Mouse (Mus musculus): Measurements from ENCODE around the gene Ptger4.
A peak's percentile ranks its signal among the peaks of the same experiment; 100 is the strongest.
"Not testable (repeated sequence)": the region's sequence is repeated elsewhere in the genome, so short reads cannot be mapped to it uniquely, and the experiment has no call there.

Ptger4 gene

GRCm38 (mm10) chr15:5238073-5238472, 5.9 kb downstream of the Ptger4 start:
- no peak for DNase-seq (ENCODE audit: low spot score in 2 of 2)

GRCm38 (mm10) chr15:5237012-5237660, 6.9 kb downstream of the Ptger4 start:
- peak in 1 of 2 experiments; percentile 14 for DNase-seq (ENCODE audit: low spot score in 2 of 2)

- DNase-seq (ENCODE audit: low spot score in 2 of 2), result peak; percentile 72 to 76
Measured at GRCm38 (mm10) chr15:5236538-5236937, 7.4 kb downstream of the Ptger4 start.

DNA sequence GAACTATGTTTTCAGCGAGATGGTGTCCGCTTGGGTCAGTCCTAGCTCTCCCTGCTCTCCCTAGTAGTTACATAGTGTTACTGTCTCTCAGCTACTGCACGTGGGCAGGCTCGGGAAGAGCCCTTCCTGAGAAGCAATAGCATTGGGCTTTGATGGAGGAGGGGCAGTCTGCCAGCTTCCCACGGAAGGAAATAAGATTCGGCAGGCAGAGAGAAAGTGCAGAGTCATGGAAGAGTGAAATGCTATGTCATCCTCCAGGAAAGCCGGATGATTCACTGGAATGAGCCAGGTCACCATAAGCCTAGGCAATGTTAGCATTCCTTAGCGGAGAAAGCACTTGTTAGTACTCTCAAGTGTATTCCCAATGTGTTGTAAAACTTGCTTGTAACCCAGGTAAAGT, 8.5 kb downstream of the Ptger4 start:
- no peak for DNase-seq (ENCODE audit: low spot score in 2 of 2)

GRCm38 (mm10) chr15:5234659-5235058, 9.3 kb downstream of the Ptger4 start:
- no peak for DNase-seq (ENCODE audit: low spot score in 2 of 2)

- not testable (repeated sequence) for DNase-seq (ENCODE audit: low spot score in 2 of 2)
Measured at GRCm38 (mm10) chr15:5230746-5231145, 13.2 kb downstream of the Ptger4 start.

- no peak for DNase-seq (ENCODE audit: low spot score in 2 of 2)
Measured at GRCm38 (mm10) chr15:5220491-5220890, 23.5 kb downstream of the Ptger4 start.

GRCm38 (mm10) chr15:5209116-5209515, 34.9 kb downstream of the Ptger4 start:
- no peak for DNase-seq (ENCODE audit: low spot score in 2 of 2)

DNA sequence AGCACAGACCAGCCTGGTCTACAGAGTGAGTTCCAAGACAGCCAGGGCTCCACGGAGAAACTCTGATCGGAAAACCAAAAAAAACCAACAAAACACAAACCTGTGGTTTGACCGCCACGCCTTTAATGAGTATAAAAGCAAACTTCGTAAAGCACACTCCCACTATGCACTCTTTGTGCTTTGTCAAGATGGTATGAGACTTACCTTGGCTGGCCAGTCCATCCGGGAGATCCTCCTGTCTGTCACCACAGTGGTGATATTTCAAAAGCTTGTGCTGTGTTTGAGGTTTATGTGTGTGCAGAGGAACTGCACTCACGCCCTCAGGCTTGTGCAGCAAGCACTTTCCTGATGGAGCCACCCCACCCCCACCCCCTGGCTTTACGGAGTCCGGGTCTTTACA, 38.8 kb downstream of the Ptger4 start:
- no peak for DNase-seq (ENCODE audit: low spot score in 2 of 2)

GRCm38 (mm10) chr15:5196691-5197090, 47.3 kb downstream of the Ptger4 start:
- DNase-seq (ENCODE audit: low spot score in 2 of 2), result no peak

- no peak for DNase-seq (ENCODE audit: low spot score in 2 of 2)
Measured at GRCm38 (mm10) chr15:5195987-5196514, 47.9 kb downstream of the Ptger4 start.

DNA sequence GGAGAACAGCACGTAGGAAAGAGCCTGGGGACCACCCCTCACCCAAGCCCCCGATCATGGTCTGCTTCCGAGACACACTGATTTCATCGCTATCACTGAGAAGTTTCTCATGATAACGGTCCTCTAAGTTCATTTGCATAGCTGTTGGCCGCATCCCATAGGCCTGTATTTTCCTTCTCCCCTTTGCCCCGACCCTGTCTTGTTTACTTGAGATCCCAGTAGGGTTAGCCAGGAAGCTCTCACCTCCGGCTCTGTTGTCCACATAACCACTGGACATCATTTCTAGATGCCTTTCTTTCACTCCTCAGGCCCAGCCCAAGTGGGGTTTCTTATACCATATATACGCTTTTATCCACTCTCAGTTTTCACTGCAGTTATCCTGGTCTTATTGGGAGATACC, 49.1 kb downstream of the Ptger4 start:
- no peak for DNase-seq (ENCODE audit: low spot score in 2 of 2)

- peak in 1 of 2 experiments; percentile 24 for DNase-seq (ENCODE audit: low spot score in 2 of 2)
Measured at GRCm38 (mm10) chr15:5194446-5194845, 49.5 kb downstream of the Ptger4 start.

- DNase-seq (ENCODE audit: low spot score in 2 of 2), result no peak
Measured at GRCm38 (mm10) chr15:5193833-5194232, 50.2 kb downstream of the Ptger4 start.

GRCm38 (mm10) chr15:5189504-5190093, 54.4 kb downstream of the Ptger4 start:
- DNase-seq (ENCODE audit: low spot score in 2 of 2), result no peak

DNA sequence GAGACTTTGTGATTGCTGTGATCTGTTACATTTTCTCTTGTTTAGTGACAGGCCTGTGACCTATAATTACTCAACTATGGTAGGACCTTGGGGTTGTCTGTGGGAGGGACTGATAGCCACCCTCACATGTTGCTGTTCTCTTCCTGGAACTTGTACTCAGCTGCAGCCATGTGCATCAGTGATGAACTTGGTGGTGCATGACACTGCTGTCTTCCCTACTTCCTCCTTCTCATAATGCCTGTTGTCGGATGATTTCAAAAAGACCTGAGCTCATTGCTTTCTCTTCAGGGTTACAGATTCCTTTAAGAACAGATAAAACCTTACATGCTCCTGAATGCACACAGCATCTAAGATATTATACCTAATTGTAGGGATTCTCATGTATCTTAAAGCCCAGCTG, 56.0 kb downstream of the Ptger4 start:
- DNase-seq (ENCODE audit: low spot score in 2 of 2), result no peak

DNA sequence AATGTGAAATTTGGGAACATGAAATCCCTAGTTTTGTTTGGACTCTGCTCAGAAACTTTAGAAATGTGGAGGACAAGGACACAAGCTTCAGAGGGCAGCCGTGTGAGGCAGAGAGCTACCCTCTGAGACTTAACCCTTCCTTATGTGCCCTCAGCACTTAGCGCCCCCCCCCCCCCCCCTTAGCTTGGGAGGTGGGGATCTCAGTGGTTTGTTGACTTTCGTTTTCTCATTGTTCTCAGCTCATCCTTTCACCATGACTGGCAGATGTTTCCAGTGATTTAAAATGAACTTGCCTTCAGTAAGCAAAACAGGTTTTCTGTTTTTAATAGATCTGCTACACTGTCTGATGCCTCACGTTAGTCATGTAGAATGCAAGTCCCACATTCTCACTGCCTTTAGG, 56.9 kb downstream of the Ptger4 start:
- no peak for DNase-seq (ENCODE audit: low spot score in 2 of 2)

GRCm38 (mm10) chr15:5186293-5186675, 57.7 kb downstream of the Ptger4 start:
- DNase-seq (ENCODE audit: low spot score in 2 of 2), result no peak

DNA sequence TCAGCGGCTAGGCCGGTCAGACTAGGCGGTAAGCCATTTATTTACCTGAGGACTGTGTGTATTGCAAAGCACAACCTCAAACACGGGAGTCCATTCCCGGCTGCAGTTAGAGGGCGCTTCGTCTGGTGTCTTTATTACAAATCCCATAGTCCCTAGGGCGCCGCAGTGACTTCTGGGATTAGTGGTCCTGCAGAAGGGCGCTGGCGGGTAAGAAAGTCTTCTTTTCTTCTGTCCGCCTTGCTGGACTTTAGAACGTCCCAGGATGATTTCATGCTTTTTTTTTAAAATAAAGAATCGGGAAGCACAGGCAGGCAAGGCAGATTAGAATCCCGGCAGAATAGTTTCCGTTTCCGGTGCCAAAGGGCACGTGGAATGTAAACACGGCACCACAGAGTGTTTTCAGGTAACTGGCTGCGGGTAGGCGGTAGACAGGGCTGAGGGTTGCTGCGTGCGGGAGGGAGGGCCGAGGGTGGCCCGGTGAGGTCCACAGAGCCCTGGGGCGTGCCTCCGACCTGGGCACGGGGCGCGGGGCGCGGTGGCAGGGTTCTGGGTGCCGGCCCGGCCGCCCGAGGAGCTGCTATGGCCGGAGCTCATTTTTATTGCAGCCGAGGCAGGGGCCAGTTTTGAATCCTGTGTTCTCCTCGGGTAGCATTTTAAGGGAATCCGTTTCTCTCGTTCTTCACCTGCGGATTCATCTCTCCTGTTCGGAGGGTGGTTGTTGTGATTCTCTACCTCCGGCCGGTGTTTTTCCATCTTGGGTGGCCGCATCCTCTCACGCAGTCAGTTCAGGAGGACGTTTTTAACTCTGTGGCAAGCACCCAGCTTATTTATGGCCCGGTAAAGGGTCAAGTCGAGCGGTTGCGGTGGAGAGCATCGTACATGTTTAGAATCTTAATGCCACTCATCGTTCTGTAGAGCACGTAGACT, 58.4 kb downstream of the Ptger4 start, which contains the start of gene Ttc33:
Gene Ttc33, plus strand, starts transcription at position 160 of the 927 bp plus-strand sequence.
- DNase-seq (ENCODE audit: low spot score in 2 of 2), result peak; percentile 69 to 82

- DNase-seq (ENCODE audit: low spot score in 2 of 2), result no peak
Measured at GRCm38 (mm10) chr15:5184668-5185330, 59.2 kb downstream of the Ptger4 start.

DNA sequence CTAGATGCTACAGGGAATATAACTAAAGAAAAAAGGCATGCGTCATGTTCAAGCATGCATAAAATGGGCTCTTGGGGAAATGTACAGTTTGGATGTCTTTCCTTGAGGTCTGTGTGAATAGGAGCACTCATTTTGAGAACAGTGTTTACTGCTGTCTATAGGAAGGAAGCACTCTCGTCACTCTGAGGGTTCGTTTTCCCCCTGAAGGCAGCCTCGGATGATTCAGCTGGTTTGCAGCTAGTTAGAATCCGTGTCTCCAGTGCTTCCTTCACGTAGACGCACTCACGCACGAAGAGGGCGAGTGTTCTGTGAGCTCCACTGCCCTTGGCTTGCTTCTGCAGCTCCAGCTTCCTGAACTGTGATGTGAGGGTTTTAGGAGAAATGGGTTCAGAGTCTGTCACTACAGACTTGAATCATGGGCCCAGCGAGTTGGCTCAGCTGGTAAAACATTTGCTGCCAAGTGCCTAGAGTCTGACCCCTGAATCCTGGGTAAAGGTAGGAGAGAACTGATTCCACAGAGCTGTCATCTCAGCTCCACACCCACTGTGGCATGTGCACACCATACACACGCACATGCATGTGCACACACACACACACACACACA, 70.7 kb downstream of the Ptger4 start:
- DNase-seq (ENCODE audit: low spot score in 2 of 2), result no peak

Data from urinary bladder, postnatal 36 days (tissue).